Mouse (Mus musculus) monocyte, adult 2 months (primary cell): ENCODE measurements around the gene Fastkd5.
A peak's percentile ranks its signal among the peaks of the same experiment; 100 is the strongest.
"Not testable (repeated sequence)": the region's sequence is repeated elsewhere in the genome, so short reads cannot be mapped to it uniquely, and the experiment has no call there.

Experiments used
- DNase-seq, 2 experiments: peaks; one replicate each; pipeline ENCODE4 v3.0.0; 2022; ENCODE audit warnings: low spot score in 2 of 2, low read depth in 1 of 2

Gene Fastkd5

DNA sequence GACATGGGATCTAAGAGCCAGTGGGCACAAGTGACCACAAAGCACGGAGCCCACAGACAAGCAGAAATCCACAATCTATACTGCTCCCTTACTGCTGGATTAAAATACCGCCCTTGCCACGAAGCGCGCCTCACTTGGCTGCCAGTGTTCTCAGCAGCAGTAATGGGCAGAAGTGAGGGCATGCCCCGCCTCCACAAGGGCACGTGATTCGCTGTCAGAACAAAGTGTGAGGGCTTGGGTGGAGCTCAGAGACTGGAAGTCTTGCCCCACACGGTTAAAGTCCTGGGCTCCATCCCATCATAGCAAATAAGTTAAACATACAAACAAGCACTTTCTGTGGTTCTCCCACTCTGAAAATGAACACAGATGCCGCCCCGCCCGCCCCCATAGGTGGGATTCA is 52.2 kb downstream of the Fastkd5 start:
- DNase-seq, result peak; percentile 13 to 48

DNA sequence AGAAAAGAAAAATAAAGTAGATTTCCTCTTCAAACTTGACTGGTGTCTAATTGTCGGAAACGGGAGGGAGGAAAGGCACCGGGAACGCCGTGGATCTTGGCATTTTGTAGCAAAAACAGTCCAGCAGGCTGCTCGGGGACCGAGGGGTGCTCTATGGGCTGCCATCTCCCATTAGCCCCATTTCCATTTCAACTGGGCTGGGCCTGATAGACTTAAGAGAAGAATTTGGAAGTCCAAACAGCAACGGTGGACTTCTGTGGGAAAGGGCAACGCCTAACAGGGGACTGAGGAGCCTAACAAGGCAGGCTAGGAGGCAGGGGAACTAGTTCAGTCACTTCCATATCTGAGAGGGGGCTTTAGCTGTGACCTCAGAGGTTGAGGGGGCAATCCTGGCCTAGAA is 52.8 kb downstream of the Fastkd5 start:
- DNase-seq, result no peak

DNA sequence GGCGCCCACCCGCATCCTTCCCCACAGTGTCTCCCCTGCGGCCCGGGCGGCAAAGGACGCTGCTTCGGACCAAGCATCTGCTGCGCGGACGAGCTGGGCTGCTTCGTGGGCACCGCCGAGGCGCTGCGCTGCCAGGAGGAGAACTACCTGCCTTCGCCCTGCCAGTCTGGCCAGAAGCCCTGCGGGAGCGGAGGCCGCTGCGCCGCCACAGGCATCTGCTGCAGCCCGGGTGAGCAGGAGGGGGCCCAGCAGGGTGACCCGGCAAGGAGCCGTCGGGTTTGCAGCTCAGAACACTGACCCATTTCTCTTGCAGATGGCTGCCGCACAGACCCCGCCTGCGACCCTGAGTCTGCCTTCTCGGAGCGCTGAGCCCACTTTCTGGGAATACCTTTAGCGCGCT is 53.3 kb downstream of the Fastkd5 start:
- not testable (repeated sequence) for DNase-seq

- DNase-seq, result no peak
Measured at GRCm38 (mm10) chr2:130575873-130576272, 54.0 kb downstream of the Fastkd5 start, which contains the start of gene Oxt. TSS of gene Oxt (plus strand) at chr2:130576173.

- no peak for DNase-seq
Measured at GRCm38 (mm10) chr2:130574960-130575359, 54.9 kb downstream of the Fastkd5 start.

- DNase-seq, result no peak
Measured at GRCm38 (mm10) chr2:130569926-130570325, 59.9 kb downstream of the Fastkd5 start.

GRCm38 (mm10) chr2:130568921-130569320 is 60.9 kb downstream of the Fastkd5 start:
- no peak for DNase-seq

DNA sequence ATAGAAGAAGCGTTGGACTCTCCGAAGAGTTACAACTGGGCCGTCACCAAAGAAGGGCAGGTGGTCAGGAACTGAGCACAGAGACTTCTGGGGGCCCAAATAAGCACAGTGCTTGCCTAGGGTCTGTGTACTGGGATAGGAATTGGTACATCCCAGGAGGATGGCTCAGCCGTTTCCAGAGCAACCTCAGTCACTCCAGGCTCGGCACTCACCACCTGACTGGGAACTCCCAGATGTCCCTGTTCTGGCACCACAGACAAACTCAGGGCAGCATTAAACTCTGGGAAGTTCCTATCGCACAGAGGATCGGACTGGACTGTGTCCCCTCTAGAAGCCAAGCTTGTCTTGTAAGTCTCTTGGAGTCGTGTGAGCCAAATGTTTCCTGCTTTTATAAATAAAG is 64.8 kb downstream of the Fastkd5 start:
- DNase-seq, result no peak

GRCm38 (mm10) chr2:130564063-130564462 is 65.8 kb downstream of the Fastkd5 start:
- DNase-seq, result no peak
